Mouse (Mus musculus) liver, postnatal 0 days (tissue): Measurements from ENCODE around the gene Pde7b.

Source experiments
- CTCF ChIP-seq: sonication (generic); IDR thresholded peaks from 2 replicates; pipeline ENCODE4 v1.5.1; 2016; ENCODE audit warnings: antibody characterized with exemption, low read depth
- EP300 ChIP-seq: IDR thresholded peaks from 2 replicates; pipeline ENCODE4 v1.6.1; 2016; ENCODE audit warnings: antibody characterized with exemption, low read depth, mild to moderate bottlenecking

GRCm38 (mm10) chr10:20595107-20595810 is 129.6 kb downstream of the Pde7b start:
- TF ChIP-seq CTCF: no peak
- TF ChIP-seq EP300: no peak
